Mouse (Mus musculus): ENCODE data around the gene Gm10031. TPM values are rescaled to one million over a fixed set of nuclear protein-coding genes. Genes with fewer than 3 reads are reported as not detected.
"Not testable (repeated sequence)": the region's sequence is repeated elsewhere in the genome, so short reads cannot be mapped to it uniquely, and the experiment has no call there.

Gene Gm10031
- 5.1 and 5.9 TPM in 2 replicates for polyA plus RNA-seq (2012; rRNA removed)

- not testable (repeated sequence) for DNase-seq (ENCODE audit: low spot score)
Measured at GRCm38 (mm10) chr1:156523842-156524241, at the start of gene Gm10031. Gm10031 (plus strand) TSS chr1:156524012.

- no peak for DNase-seq (ENCODE audit: low spot score)
Measured at GRCm38 (mm10) chr1:156474854-156475253, 49.0 kb upstream of the Gm10031 start.

GRCm38 (mm10) chr1:156476016-156476415 lies 47.8 kb upstream of the Gm10031 start:
- no peak for DNase-seq (ENCODE audit: low spot score)

GRCm38 (mm10) chr1:156476535-156476934 lies 47.3 kb upstream of the Gm10031 start:
- DNase-seq (ENCODE audit: low spot score) = no peak

- DNase-seq (ENCODE audit: low spot score) = no peak
Measured at GRCm38 (mm10) chr1:156481826-156482225, 42.0 kb upstream of the Gm10031 start.

- DNase-seq (ENCODE audit: low spot score) = no peak
Measured at GRCm38 (mm10) chr1:156487498-156487897, 36.3 kb upstream of the Gm10031 start.

GRCm38 (mm10) chr1:156488031-156488430 lies 35.8 kb upstream of the Gm10031 start:
- DNase-seq (ENCODE audit: low spot score) = no peak

GRCm38 (mm10) chr1:156491226-156491796 lies 32.5 kb upstream of the Gm10031 start:
- DNase-seq (ENCODE audit: low spot score) = no peak

- no peak for DNase-seq (ENCODE audit: low spot score)
Measured at GRCm38 (mm10) chr1:156495025-156495424, 28.8 kb upstream of the Gm10031 start.

- no peak for DNase-seq (ENCODE audit: low spot score)
Measured at GRCm38 (mm10) chr1:156496910-156497309, 26.9 kb upstream of the Gm10031 start.

GRCm38 (mm10) chr1:156504945-156505523 lies 18.8 kb upstream of the Gm10031 start:
- DNase-seq (ENCODE audit: low spot score) = no peak

GRCm38 (mm10) chr1:156505901-156506300 lies 17.9 kb upstream of the Gm10031 start:
- no peak for DNase-seq (ENCODE audit: low spot score)

- no peak for DNase-seq (ENCODE audit: low spot score)
Measured at GRCm38 (mm10) chr1:156507753-156508152, 16.1 kb upstream of the Gm10031 start.

- no peak for DNase-seq (ENCODE audit: low spot score)
Measured at GRCm38 (mm10) chr1:156520136-156520780, 3.6 kb upstream of the Gm10031 start.

GRCm38 (mm10) chr1:156521796-156522517 lies 1.9 kb upstream of the Gm10031 start:
- no peak for DNase-seq (ENCODE audit: low spot score)

- DNase-seq (ENCODE audit: low spot score) = not testable (repeated sequence)
Measured at GRCm38 (mm10) chr1:156532476-156533175, 8.8 kb downstream of the Gm10031 start.

GRCm38 (mm10) chr1:156533483-156533882 lies 9.7 kb downstream of the Gm10031 start:
- no peak for DNase-seq (ENCODE audit: low spot score)

GRCm38 (mm10) chr1:156533911-156534310 lies 10.1 kb downstream of the Gm10031 start:
- DNase-seq (ENCODE audit: low spot score) = no peak

- no peak for DNase-seq (ENCODE audit: low spot score)
Measured at GRCm38 (mm10) chr1:156537031-156537430, 13.2 kb downstream of the Gm10031 start.

GRCm38 (mm10) chr1:156537701-156538100 lies 13.9 kb downstream of the Gm10031 start:
- DNase-seq (ENCODE audit: low spot score) = no peak

GRCm38 (mm10) chr1:156538382-156538781 lies 14.6 kb downstream of the Gm10031 start:
- DNase-seq (ENCODE audit: low spot score) = no peak
